Mouse (Mus musculus) embryonic facial prominence, embryonic 10.5 days (tissue): ENCODE measurements around the gene Pold4. TPM values are rescaled to one million over a fixed set of nuclear protein-coding genes. Genes with fewer than 3 reads are reported as not detected.

Experiments
- DNase-seq: peaks from one replicate; pipeline ENCODE4 v3.0.0-alpha.2; 2017; ENCODE audit warnings: low spot score
- H3K27ac ChIP-seq: fragments of 300-500 bp; sonication (generic); replicated peaks from 2 replicates; pipeline ENCODE4 v1.5.1; 2016; ENCODE audit warnings: mild to moderate bottlenecking
- H3K27me3 ChIP-seq: fragments of 300-500 bp; sonication (generic); replicated peaks from 2 replicates; pipeline ENCODE4 v1.6.1; 2016; ENCODE audit warnings: low read depth, mild to moderate bottlenecking; ENCODE audit not compliant: poor library complexity, severe bottlenecking
- H3K36me3 ChIP-seq: fragments of 300-500 bp; sonication (generic); replicated peaks from 2 replicates; pipeline ENCODE4 v1.6.1; 2016; ENCODE audit warnings: mild to moderate bottlenecking, moderate library complexity
- H3K4me1 ChIP-seq: fragments of 300-500 bp; sonication (generic); 2 replicates; pipeline ENCODE4 v1.6.1; 2016
- H3K4me3 ChIP-seq: fragments of 300-500 bp; sonication (generic); 2 replicates; pipeline ENCODE4 v1.5.1; 2016; ENCODE audit warnings: mild to moderate bottlenecking, moderate library complexity
- H3K9me3 ChIP-seq: fragments of 300-500 bp; sonication (generic); 2 replicates; pipeline ENCODE4 v1.6.1; 2016; ENCODE audit warnings: mild to moderate bottlenecking
- WGBS: fragments of 180-500 bp; shearing (Covaris S2); methylation state at CpG from one replicate; pipeline ENCODE4 v1.1.7; 2016; 5-methylcytosine and 5-hydroxymethylcytosine counted together
- polyA plus RNA-seq: library from polyadenylated mRNA; unstranded; fragments of >200 nt; fragmentation: Nextera tagmentation; extraction: Ambion mirVana; gene quantifications from 2 replicates; pipeline ENCODE4 v1.2.1, GENCODE M21; 2016

The Pold4 gene
- 13.7 and 15.1 TPM in 2 replicates for polyA plus RNA-seq

- Histone ChIP-seq H3K4me3 (peak within 1 kb of the TSS; percentile 66), H3K27ac (peak within 1 kb of the TSS; percentile 78), H3K27me3 (peaks cover 35% of the 10 kb centered on the region), H3K4me1 (peaks cover 47% of the 10 kb centered on the region), H3K9me3 (no peaks in the 10 kb centered on the region), H3K36me3 (no peaks in the 10 kb centered on the region)
- 12% methylated on average over 26 of the region's 26 CpGs for WGBS
- DNase-seq: peak; percentile 93
Measured at GRCm38 (mm10) chr19:4231253-4232185, at the start of gene Pold4. Pold4 (plus strand) TSS chr19:4231899.

DNA sequence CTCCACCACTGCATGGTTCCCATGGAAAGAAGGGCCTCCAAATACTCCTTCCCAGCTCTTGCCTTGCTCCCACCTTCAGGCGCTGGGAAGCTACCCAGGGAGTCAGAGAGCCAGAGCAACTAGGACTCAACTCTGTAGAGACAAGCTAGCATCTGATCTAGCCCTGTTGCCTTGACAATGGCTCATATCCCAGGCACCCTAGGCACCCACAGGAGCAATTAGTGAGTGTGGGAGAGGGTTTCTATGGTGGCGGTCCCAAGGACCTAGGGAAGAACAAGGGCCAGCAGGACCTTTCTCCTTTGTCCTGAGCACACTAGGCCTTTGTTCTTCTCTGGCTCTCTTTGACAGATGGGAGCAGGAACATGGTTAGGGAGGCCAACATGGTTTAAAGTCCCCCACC is 48.0 kb upstream of the Pold4 start:
- Histone ChIP-seq H3K27me3 (no peaks in the 10 kb centered on the region; the same call in 1 of the 2 replicates), H3K4me1 (peaks cover 27% of the 10 kb centered on the region), H3K27ac (0 out of 2 replicates have a peak overlapping the region, but pooled peaks have one; percentile 15), H3K9me3 (no peaks in the 10 kb centered on the region), H3K4me3 (no peak overlapping the region), H3K36me3 (no peaks in the 10 kb centered on the region)
- no peak for DNase-seq
- 75% methylated on average over 2 of the region's 2 CpGs for WGBS

DNA sequence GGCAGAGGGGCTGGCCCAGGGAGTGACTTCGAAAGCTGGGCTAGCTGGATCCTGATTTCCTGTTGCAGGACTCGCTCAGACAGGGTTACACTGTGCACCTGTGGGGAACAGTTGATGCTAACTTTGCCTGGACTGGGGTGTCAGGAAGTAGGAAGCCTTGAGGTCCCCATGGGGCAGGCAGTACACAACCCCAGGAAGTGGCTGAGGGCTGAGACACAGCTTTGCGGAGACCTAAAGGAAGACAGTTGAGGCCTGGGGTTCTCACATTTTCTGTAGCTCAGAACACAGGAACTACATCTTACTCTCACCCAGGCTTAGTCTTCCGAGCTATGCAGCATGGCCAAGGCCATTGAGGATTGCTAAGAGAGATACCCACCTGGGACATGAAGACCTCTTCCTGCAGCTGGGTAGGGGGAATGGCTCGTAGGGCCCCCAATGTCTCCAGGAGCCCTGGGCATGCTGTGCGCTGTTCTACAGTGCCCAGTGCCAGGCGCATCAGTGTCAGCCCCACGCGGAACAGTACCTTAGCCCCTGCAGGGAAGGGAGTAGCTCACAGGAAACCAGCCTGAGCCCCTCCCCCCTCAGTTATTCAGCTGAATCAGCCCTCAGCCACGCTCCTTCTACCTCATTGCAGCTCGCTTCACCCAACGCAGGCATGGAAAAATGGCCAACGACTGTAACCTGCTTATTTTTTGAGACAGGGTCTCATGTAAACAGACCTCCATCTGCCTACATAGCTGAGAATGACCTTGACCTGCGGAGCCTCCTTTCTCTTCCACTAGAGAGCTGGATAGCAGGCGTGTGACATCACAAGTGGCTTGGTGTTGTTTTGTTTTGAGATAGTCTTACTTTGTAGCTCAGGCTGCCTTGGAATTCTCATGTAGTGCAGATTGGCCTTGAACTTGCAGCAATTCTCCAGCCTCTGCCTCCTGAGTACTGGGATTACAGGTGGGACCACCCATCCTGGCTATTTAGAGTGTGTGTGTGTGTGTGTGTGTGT is 46.4 kb upstream of the Pold4 start:
- Histone ChIP-seq H3K4me3 (peak overlapping the region; percentile 11; the same call in 1 of the 2 replicates), H3K27ac (peak overlapping the region; percentile 65), H3K4me1 (peaks cover 27% of the 10 kb centered on the region), H3K9me3 (no peaks in the 10 kb centered on the region), H3K27me3 (no peaks in the 10 kb centered on the region; the same call in 1 of the 2 replicates), H3K36me3 (no peaks in the 10 kb centered on the region)
- 61% methylated on average over 15 of the region's 15 CpGs for WGBS
- no peak for DNase-seq

DNA sequence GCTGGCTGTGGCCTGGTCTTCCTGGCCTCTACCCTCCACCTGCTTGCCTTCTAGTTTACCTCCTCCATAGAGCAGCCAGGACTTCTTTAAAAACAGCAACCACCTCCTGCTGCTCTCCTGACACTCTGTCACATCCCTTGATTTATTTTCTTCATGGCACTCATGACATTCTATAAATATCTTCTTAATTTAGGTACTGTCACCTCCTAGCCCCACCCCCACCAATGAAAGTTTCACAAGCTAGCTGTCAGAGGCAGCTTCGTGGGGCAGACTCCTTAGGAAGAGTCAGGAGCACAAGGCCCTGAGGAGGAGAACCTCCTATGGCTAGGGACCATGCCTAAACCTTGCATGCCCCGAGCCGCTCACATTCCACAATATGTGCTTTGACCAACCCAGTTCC is 44.4 kb upstream of the Pold4 start:
- DNase-seq: no peak
- H3K36me3 ChIP-seq: no peaks in the 10 kb centered on the region
- no peaks in the 10 kb centered on the region for H3K9me3 ChIP-seq
- H3K27ac ChIP-seq: no peak overlapping the region
- peaks cover 34% of the 10 kb centered on the region for H3K4me1 ChIP-seq
- H3K27me3 ChIP-seq: no peaks in the 10 kb centered on the region; the same call in 1 of the 2 replicates
- WGBS: 75% methylated on average over 3 of the region's 3 CpGs
- no peak overlapping the region for H3K4me3 ChIP-seq

DNA sequence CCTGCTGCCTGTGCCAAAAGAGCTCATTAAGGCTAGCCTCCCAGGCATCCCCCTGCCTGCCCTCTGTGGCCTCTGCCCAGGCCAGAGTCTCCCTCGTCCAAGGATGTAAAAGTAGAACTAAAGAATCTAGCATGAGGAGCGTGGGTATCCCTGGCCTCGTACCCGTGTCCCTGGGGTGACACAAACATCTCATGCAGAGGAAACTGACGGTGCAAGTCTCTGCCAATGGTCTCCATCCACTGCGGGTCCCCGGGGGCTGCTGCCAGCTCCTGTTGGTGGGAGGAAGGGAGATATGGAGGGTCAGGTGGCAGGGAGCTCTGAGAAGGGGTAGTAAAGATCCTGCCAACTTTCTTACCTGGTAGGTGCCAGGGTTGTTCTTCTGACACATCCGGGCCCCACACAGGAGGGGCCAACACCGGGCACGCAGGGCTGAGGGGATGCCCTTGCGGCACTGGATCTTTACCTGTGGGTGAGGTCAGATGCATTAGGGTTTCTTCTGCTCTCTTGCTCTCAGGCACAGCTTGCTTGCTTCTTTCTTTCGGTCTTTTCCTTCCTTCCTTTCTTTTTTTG is 42.6 kb upstream of the Pold4 start:
- peaks cover 13% of the 10 kb centered on the region for H3K36me3 ChIP-seq
- peaks cover 43% of the 10 kb centered on the region for H3K4me1 ChIP-seq
- H3K27me3 ChIP-seq: no peaks in the 10 kb centered on the region; the same call in 1 of the 2 replicates
- WGBS: 88% methylated on average over 12 of the region's 12 CpGs
- H3K4me3 ChIP-seq: no peak overlapping the region
- H3K27ac ChIP-seq: no peak overlapping the region
- H3K9me3 ChIP-seq: no peaks in the 10 kb centered on the region
- DNase-seq: no peak

- peak within 1 kb of the TSS; percentile 97 for H3K4me3 ChIP-seq
- DNase-seq: no peak
- H3K27me3 ChIP-seq: no peaks in the 10 kb centered on the region; the same call in 1 of the 2 replicates
- 73% methylated on average over 4 of the region's 4 CpGs for WGBS
- H3K36me3 ChIP-seq: peaks cover 30% of the 10 kb centered on the region
- peak within 1 kb of the TSS; percentile 97 for H3K27ac ChIP-seq
- no peaks in the 10 kb centered on the region for H3K9me3 ChIP-seq
- H3K4me1 ChIP-seq: peaks cover 37% of the 10 kb centered on the region
Measured at GRCm38 (mm10) chr19:4190831-4191334, 40.8 kb upstream of the Pold4 start, which contains the start of gene Tbc1d10c. Tbc1d10c (minus strand) TSS chr19:4191284.

DNA sequence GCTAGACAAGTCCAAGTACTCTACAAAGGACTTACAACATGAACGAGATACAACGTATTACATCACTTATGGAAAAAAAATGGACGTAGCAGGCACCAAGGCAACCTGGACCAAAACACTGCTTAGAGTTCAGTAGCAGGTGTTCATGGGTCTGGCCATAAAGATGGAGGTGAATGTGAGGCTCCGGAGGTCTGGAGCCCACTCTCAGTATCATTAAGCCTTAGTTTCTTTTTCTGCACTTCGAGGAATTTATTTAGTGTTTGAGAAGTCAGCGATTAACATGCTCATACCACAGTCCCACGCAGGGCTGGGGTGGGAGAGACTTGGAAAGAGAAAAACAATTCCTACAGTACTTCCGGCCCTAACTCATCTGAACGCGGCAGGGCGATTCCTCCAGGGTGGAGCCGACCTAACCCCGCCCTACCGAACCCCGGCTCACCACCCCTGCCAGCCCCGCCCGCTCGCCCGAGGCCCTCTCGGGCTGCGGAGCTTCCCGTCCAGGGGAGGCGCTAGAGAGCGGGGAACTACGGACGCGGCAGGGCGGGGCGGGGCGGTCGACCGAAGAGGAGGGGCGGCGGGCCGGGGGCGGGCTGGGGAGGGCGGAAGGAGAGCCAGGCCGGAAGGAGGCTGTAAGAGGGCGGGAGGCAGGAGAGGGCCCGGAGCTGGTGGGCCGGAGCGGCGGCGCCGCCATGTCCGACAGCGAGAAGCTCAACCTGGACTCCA is 40.0 kb upstream of the Pold4 start, which contains the start of gene Ppp1ca:
Gene Ppp1ca (plus strand): TSS at position 538 of the 723 bp plus-strand sequence.
- peaks cover 38% of the 10 kb centered on the region for H3K36me3 ChIP-seq
- H3K27ac ChIP-seq: peak within 1 kb of the TSS; percentile 97
- peaks cover 45% of the 10 kb centered on the region for H3K4me1 ChIP-seq
- no peaks in the 10 kb centered on the region for H3K9me3 ChIP-seq
- 6% methylated on average over 47 of the region's 47 CpGs for WGBS
- peak; percentile 99 for DNase-seq
- peak within 1 kb of the TSS; percentile 97 for H3K4me3 ChIP-seq
- no peaks in the 10 kb centered on the region; the same call in 1 of the 2 replicates for H3K27me3 ChIP-seq

GRCm38 (mm10) chr19:4192251-4192985 is 39.3 kb upstream of the Pold4 start:
- Histone ChIP-seq H3K27me3 (no peaks in the 10 kb centered on the region; the same call in 1 of the 2 replicates), H3K27ac (peak overlapping the region; percentile 97), H3K4me1 (peaks cover 52% of the 10 kb centered on the region), H3K4me3 (peak overlapping the region; percentile 97), H3K36me3 (peaks cover 46% of the 10 kb centered on the region), H3K9me3 (no peaks in the 10 kb centered on the region)
- WGBS: under 1% methylated on average over 52 of the region's 52 CpGs
- DNase-seq: no peak

DNA sequence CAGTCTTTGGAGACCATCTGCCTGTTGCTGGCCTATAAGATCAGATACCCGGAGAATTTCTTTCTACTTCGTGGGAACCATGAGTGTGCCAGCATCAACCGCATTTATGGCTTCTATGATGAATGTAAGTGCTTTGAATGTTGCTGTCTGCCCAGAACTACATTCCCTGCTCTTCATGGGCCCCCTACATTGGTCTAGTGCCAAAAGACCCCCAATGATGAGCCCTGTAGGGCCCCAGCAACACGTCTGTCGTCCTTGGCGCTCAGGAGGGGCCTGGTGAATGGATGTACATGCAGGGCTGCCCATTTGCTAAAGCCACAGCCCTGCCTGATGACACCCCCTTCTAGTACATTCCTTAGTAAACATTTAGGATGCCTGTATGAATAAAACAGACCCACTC is 38.6 kb upstream of the Pold4 start:
- DNase-seq: no peak
- Histone ChIP-seq H3K36me3 (peaks cover 53% of the 10 kb centered on the region), H3K27ac (peak overlapping the region; percentile 97), H3K27me3 (no peaks in the 10 kb centered on the region; the same call in 1 of the 2 replicates), H3K4me1 (peaks cover 53% of the 10 kb centered on the region), H3K9me3 (no peaks in the 10 kb centered on the region), H3K4me3 (peak overlapping the region; percentile 97)
- WGBS: 74% methylated on average over 6 of the region's 6 CpGs

DNA sequence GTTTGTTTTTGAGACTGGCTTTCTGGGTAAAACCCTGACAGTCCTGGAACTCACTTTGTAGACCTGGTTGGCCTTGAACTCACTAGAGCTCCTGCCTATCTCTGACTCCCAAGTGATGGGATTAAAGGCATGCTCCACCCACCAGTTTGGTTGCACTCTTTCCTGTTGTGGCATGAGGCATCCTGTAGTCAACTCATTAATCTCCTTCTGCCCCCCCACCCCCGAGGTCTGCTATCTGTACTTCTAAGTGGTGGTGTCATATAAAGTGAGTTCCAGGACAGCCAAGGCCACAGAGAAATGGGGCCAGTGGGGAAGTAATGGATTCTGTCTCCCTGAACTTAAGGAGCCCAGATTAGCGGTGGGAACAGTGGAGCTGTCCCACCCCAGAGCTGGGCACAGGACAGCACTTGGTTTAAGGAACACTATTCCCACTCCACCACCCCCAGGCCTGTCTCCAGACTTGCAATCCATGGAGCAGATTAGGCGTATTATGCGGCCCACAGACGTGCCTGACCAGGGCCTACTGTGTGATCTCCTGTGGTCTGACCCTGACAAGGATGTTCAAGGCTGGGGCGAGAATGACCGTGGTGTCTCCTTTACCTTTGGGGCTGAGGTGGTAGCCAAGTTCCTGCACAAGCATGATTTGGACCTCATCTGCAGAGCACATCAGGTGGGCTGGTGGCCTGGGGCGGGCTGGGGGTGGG is 37.5 kb upstream of the Pold4 start:
- Histone ChIP-seq H3K27ac (no peak overlapping the region), H3K27me3 (no peaks in the 10 kb centered on the region), H3K4me3 (peak overlapping the region; percentile 97), H3K4me1 (peaks cover 55% of the 10 kb centered on the region), H3K9me3 (no peaks in the 10 kb centered on the region), H3K36me3 (peaks cover 63% of the 10 kb centered on the region)
- 93% methylated on average over 8 of the region's 8 CpGs for WGBS
- DNase-seq: no peak
